Mouse (Mus musculus) bone marrow, adult 2 months (tissue): ENCODE data around the gene Scamp4.

Source experiments
- CTCF ChIP-seq: fragments of 200-500 bp; IDR thresholded peaks from 2 replicates; pipeline ENCODE4 v1.5.1; 2011; ENCODE audit warnings: low read length, control low read depth; ENCODE audit not compliant: control insufficient read depth, insufficient read depth
- POLR2A ChIP-seq: fragments of 200-500 bp; IDR thresholded peaks from 2 replicates; pipeline ENCODE4 v1.6.1; 2011; ENCODE audit warnings: low read depth, mild to moderate bottlenecking, control low read depth, low read length, borderline replicate concordance; ENCODE audit not compliant: control insufficient read depth

DNA sequence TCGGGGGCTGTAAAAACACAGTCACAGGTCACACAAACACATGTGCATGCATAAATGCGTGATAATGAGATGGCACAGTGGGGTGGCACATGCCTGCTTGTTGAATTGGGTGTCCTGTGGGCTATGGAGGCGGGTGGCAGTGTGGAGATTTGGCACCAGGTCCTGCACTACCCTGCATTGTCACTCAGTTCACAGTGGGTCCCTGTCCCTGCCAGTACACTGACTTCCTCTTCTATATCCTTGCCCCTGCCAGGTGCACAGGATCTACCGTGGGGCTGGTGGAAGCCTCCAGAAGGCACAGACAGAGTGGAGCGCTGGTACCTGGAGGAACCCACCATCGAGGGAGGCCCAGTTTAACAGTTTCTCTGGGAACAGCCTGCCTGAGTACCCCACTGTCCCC, 11.7 kb downstream of the Scamp4 start:
- TF ChIP-seq POLR2A, result no peak
- TF ChIP-seq CTCF, result no peak
